Mouse (Mus musculus) NIH3T3 (cell line): Measurements from ENCODE around the gene Gm11595.
A peak's percentile ranks its signal among the peaks of the same experiment; 100 is the strongest.
"Not testable (repeated sequence)": the region's sequence is repeated elsewhere in the genome, so short reads cannot be mapped to it uniquely, and the experiment has no call there.

Source experiments
- DNase-seq: peaks from one replicate; pipeline ENCODE4 v3.0.0-alpha.2; 2012; ENCODE audit warnings: low read depth

Gm11595 gene

DNA sequence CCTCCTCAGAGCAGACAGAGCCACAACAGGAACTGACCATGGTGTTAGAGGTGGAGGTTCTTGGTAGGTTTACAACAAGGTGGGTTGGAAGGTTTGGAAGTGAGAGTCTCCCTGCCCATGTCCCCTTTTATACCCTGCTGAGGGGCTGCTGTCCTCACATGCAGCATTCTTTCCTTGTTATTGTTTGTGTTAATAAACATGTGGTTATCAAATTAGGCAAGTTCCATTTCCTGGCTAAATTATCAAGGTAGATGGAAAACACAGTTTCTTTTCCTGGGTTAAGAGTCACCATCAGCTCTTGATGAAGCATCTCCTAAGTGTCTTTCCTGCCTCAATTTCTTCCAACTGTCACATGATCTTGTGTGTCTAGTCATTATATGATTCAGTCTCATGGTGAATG lies at the start of gene Gm11595:
Gene Gm11595 (minus strand): TSS at position 101 of the 400 bp plus-strand sequence.
- DNase-seq, result not testable (repeated sequence)

GRCm38 (mm10) chr11:99815566-99815965 lies 42.9 kb upstream of the Gm11595 start, which contains the start of gene Gm11564:
TSS of gene Gm11564 (minus strand) at chr11:99815666.
- not testable (repeated sequence) for DNase-seq

DNA sequence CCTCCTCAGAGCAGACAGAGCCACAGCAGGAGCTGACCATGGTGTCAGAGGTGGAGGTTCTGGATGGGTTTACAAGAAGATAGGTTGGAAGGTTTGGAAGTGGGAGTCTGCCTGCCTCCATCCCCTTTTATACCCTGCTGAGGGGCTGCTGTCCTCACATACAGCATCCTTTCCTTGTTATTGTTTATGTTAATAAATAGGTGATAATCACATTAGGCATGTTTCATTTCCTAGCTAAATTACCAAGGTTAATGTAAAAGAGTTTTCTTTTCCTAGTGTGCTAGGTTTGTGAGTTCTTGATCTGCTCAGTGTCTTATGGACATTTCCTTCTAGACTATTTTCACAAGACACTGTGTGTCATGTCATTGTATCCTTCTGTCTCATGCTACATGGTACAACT lies 37.1 kb upstream of the Gm11595 start, which contains the start of gene Krtap4-13:
Gene Krtap4-13 (minus strand): TSS at position 101 of the 400 bp plus-strand sequence.
- DNase-seq, result not testable (repeated sequence)

DNA sequence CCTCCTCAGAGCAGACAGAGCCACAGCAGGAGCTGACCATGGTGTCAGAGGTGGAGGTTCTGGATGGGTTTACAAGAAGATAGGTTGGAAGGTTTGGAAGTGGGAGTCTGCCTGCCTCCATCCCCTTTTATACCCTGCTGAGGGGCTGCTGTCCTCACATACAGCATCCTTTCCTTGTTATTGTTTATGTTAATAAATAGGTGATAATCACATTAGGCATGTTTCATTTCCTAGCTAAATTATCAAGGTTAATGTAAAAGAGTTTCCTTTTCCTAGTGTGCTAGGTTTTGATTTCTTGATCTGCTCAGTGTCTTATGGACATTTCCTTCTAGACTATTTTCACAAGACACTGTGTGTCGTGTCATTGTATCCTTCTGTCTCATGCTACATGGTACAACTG lies 31.6 kb upstream of the Gm11595 start, which contains the start of gene Gm11554:
Gene Gm11554 (minus strand): TSS at position 101 of the 400 bp plus-strand sequence.
- not testable (repeated sequence) for DNase-seq

GRCm38 (mm10) chr11:99798832-99799231 lies 26.1 kb upstream of the Gm11595 start, which contains the start of gene Gm11569:
TSS of gene Gm11569 (minus strand) at chr11:99798932.
- DNase-seq, result not testable (repeated sequence)

DNA sequence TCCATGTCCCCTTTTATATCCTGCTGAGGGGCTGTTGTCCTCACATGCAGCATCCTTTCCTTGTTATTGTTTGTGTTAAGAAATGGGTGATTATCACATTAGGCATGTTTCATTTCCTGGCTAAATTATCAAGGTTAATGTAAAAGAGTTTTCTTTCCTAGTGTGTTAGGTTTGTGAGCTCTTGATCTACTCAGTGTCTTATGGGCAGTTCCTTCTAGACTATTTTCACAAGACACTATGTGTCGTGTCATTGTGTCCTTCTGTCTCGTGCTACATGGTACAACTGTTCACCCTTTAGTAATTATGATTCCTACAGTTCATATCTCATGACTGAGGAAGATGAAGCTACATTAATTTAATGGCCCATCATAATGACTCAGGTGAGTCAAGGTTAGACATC lies 20.7 kb upstream of the Gm11595 start, which contains the start of gene Gm11596:
Gene Gm11596 (minus strand): TSS at position 101 of the 400 bp plus-strand sequence.
- DNase-seq, result no peak

DNA sequence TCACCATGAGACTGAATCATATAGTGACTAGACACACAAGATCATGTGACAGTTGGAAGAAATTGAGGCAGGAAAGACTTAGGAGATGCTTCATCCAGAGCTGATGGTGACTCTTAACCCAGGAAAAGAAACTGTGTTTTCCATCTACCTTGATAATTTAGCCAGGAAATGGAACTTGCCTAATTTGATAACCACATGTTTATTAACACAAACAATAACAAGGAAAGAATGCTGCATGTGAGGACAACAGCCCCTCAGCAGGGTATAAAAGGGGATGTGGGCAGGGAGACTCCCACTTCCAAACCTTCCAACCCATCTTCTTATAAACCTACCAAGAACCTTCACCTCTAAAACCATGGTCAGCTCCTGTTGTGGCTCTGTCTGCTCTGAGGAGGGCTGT lies 12.2 kb upstream of the Gm11595 start, which contains the start of gene Krtap4-9:
Gene Krtap4-9 (plus strand): TSS at position 301 of the 400 bp plus-strand sequence.
- not testable (repeated sequence) for DNase-seq

- no peak for DNase-seq
These were observed 7.9 kb upstream of the Gm11595 start, which contains the start of gene Krtap4-8 for GRCm38 (mm10) chr11:99780604-99781003. TSS of gene Krtap4-8 (minus strand) at chr11:99780704.

GRCm38 (mm10) chr11:99778401-99778800 lies 5.7 kb upstream of the Gm11595 start:
- DNase-seq, result no peak

DNA sequence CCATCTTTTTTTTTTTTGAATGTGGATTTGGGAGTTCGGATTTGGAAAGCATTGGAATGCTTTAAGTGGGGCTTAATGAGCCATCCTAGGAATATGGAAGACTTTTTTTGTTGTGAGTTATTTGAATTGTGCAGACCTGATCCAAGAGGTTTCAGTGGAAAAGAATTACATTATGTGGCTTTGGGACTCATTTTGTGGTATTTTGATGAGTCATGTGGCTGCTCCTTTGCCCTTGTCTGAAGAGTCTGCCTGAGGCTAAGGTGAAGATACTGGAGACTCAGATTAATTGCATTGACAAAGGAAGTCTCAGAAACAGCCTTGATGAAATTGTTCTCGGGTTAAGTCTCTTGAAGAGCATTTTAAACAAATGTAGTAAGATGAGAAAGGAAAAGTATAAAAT lies 4.3 kb downstream of the Gm11595 start:
- peak; percentile 30 for DNase-seq

- DNase-seq, result no peak
These were observed 13.8 kb downstream of the Gm11595 start for GRCm38 (mm10) chr11:99758877-99759276.

- DNase-seq, result no peak
These were observed 28.7 kb downstream of the Gm11595 start for GRCm38 (mm10) chr11:99743985-99744384.

- no peak for DNase-seq
These were observed 38.5 kb downstream of the Gm11595 start, which contains the start of gene Gm14180 for GRCm38 (mm10) chr11:99734190-99734589. TSS of gene Gm14180 (minus strand) at chr11:99734290.

GRCm38 (mm10) chr11:99724061-99724460 lies 48.7 kb downstream of the Gm11595 start:
- DNase-seq, result no peak
